Mouse (Mus musculus) heart, adult 2 months (tissue): ENCODE measurements around the gene Elmo1. TPM values are rescaled to one million over a fixed set of nuclear protein-coding genes. Genes with fewer than 3 reads are reported as not detected.

Experiments used
- DNase-seq, 2 experiments: peaks; one replicate each; pipeline ENCODE4 v3.0.0; 2021
- H3K27ac ChIP-seq: fragments of 200-600 bp; 2 replicates; pipeline ENCODE4 v1.8.1; 2022
- H3K27me3 ChIP-seq: fragments of 200-500 bp; 2 replicates; pipeline ENCODE4 v1.6.1; 2012; ENCODE audit warnings: mild to moderate bottlenecking, low read length, inconsistent platforms, mixed read lengths; ENCODE audit not compliant: control insufficient read depth, insufficient read depth
- H3K36me3 ChIP-seq: fragments of 200-500 bp; 2 replicates; pipeline ENCODE4 v1.6.1; 2012; ENCODE audit warnings: low read length, inconsistent platforms; ENCODE audit not compliant: control insufficient read depth, insufficient read depth
- H3K4me1 ChIP-seq: fragments of 200-500 bp; 2 replicates; pipeline ENCODE4 v1.6.1; 2011; ENCODE audit warnings: low read length; ENCODE audit not compliant: control insufficient read depth, insufficient read depth
- H3K4me3 ChIP-seq: fragments of 200-600 bp; 2 replicates; pipeline ENCODE4 v1.8.1; 2022
- H3K79me2 ChIP-seq: fragments of 200-500 bp; replicated peaks from 2 replicates; pipeline ENCODE4 v1.6.1; 2012; ENCODE audit warnings: mild to moderate bottlenecking, inconsistent platforms, low read length, moderate library complexity, mixed read lengths; ENCODE audit not compliant: control insufficient read depth, insufficient read depth
- H3K9ac ChIP-seq: fragments of 200-500 bp; 2 replicates; pipeline ENCODE4 v1.6.1; 2012; ENCODE audit warnings: low read depth, mild to moderate bottlenecking, control low read depth, inconsistent platforms, low read length, mixed read lengths
- CTCF ChIP-seq: fragments of 200-600 bp; IDR thresholded peaks from 2 replicates; pipeline ENCODE4 v1.8.1; 2022; ENCODE audit warnings: antibody characterized with exemption, mild to moderate bottlenecking, moderate library complexity
- EP300 ChIP-seq: fragments of 200-500 bp; IDR thresholded peaks from 2 replicates; pipeline ENCODE4 v1.6.1; 2011; ENCODE audit warnings: low read depth, low read length, control low read depth; ENCODE audit not compliant: insufficient read depth
- POLR2A ChIP-seq: fragments of 200-500 bp; IDR thresholded peaks from 2 replicates; pipeline ENCODE4 v1.6.1; 2011; ENCODE audit warnings: mild to moderate bottlenecking, low read depth, low read length, control low read depth; ENCODE audit not compliant: insufficient read depth
- WGBS: fragments of 180-500 bp; shearing (Covaris S2); methylation state at CpG from one replicate; pipeline ENCODE4 v1.1.7; 2018; 5-methylcytosine and 5-hydroxymethylcytosine counted together
- intact Hi-C: fragments of 180-260 bp; cut with DNase I; formaldehyde crosslinking; loops from one replicate; pipeline ENCODE4 v1.15.1; 2025
- polyA plus RNA-seq: library from polyadenylated mRNA; depleted of rRNA; stranded (reverse); fragments of >200 nt; gene quantifications from 2 replicates; pipeline ENCODE4 v1.2.3, GENCODE M21; 2012
- total RNA-seq, 2 experiments: library from RNA; stranded (reverse); gene quantifications; 2 replicates each; pipeline ENCODE4 v1.2.3; 2021

The Elmo1 gene
- total and polyA plus RNA-seq, 3 experiments, result 7.0 to 9.1 (median 7.1) TPM

- Histone ChIP-seq H3K27me3 (no peaks in the 10 kb centered on the region), H3K36me3 (no peaks in the 10 kb centered on the region), H3K27ac (no peak overlapping the region), H3K4me3 (no peak overlapping the region), H3K4me1 (peaks cover 1% of the 10 kb centered on the region), H3K79me2 (no peaks in the 10 kb centered on the region), H3K9ac (no peak overlapping the region)
- TF ChIP-seq EP300 (no peak), CTCF (no peak)
- 79% methylated on average over 4 of the region's 4 CpGs for WGBS
- peak in 1 of 2 experiments; percentile 46 for DNase-seq
- intact Hi-C loops, result no loop called here
These were observed 307.9 kb downstream of the Elmo1 start for GRCm38 (mm10) chr13:20398311-20398710.

GRCm38 (mm10) chr13:20404530-20404929, 314.1 kb downstream of the Elmo1 start:
- no peak for DNase-seq
- Histone ChIP-seq H3K4me3 (no peak overlapping the region), H3K27ac (no peak overlapping the region), H3K79me2 (no peaks in the 10 kb centered on the region), H3K9ac (no peak overlapping the region), H3K27me3 (no peaks in the 10 kb centered on the region), H3K36me3 (no peaks in the 10 kb centered on the region), H3K4me1 (no peaks in the 10 kb centered on the region; the same call in 1 of the 2 replicates)
- intact Hi-C loops, result no loop called here
- TF ChIP-seq POLR2A (no peak), EP300 (no peak), CTCF (no peak)
- WGBS, result 89% methylated on average over 3 of the region's 3 CpGs

GRCm38 (mm10) chr13:20406470-20407213, 316.2 kb downstream of the Elmo1 start:
- Histone ChIP-seq H3K4me1 (no peaks in the 10 kb centered on the region; the same call in 1 of the 2 replicates), H3K79me2 (no peaks in the 10 kb centered on the region), H3K27ac (no peak overlapping the region), H3K9ac (no peak overlapping the region), H3K27me3 (no peaks in the 10 kb centered on the region), H3K36me3 (no peaks in the 10 kb centered on the region), H3K4me3 (no peak overlapping the region)
- no peak for DNase-seq
- intact Hi-C loops, result no loop called here
- 92% methylated on average over 11 of the region's 11 CpGs for WGBS
- TF ChIP-seq POLR2A (no peak), EP300 (no peak), CTCF (no peak)

- H3K9ac ChIP-seq, result no peak overlapping the region
- H3K36me3 ChIP-seq, result no peaks in the 10 kb centered on the region
- H3K27ac ChIP-seq, result no peak overlapping the region
- no peaks in the 10 kb centered on the region for H3K27me3 ChIP-seq
- WGBS, result 88% methylated on average over 9 of the region's 9 CpGs
- no peaks in the 10 kb centered on the region for H3K79me2 ChIP-seq
- intact Hi-C loops, result no loop called here
- no peak overlapping the region for H3K4me3 ChIP-seq
- TF ChIP-seq POLR2A (no peak), EP300 (no peak), CTCF (no peak)
- DNase-seq, result no peak
- H3K4me1 ChIP-seq, result no peaks in the 10 kb centered on the region
These were observed 320.1 kb downstream of the Elmo1 start for GRCm38 (mm10) chr13:20410306-20411101.

- WGBS, result 86% methylated on average over 5 of the region's 5 CpGs
- Histone ChIP-seq H3K9ac (no peak overlapping the region), H3K27me3 (no peaks in the 10 kb centered on the region), H3K79me2 (no peaks in the 10 kb centered on the region), H3K36me3 (no peaks in the 10 kb centered on the region), H3K27ac (no peak overlapping the region), H3K4me3 (no peak overlapping the region), H3K4me1 (no peaks in the 10 kb centered on the region)
- TF ChIP-seq EP300, result no peak
- no peak for DNase-seq
- intact Hi-C loops, result no loop called here
These were observed 326.6 kb downstream of the Elmo1 start for GRCm38 (mm10) chr13:20416691-20417660.
